Mouse (Mus musculus) erythroblast, embryonic 14.5 days (primary cell): Measurements from ENCODE around the gene Olfr288.

Experiments used
- GATA1 ChIP-seq: IDR thresholded peaks from 2 replicates; pipeline ENCODE4 v1.6.1; 2012; ENCODE audit warnings: low read length, inconsistent platforms, mixed read lengths
- TAL1 ChIP-seq: IDR thresholded peaks from 3 replicates; pipeline ENCODE4 v1.6.1; 2012; ENCODE audit warnings: low read length, inconsistent platforms, mixed read lengths

DNA sequence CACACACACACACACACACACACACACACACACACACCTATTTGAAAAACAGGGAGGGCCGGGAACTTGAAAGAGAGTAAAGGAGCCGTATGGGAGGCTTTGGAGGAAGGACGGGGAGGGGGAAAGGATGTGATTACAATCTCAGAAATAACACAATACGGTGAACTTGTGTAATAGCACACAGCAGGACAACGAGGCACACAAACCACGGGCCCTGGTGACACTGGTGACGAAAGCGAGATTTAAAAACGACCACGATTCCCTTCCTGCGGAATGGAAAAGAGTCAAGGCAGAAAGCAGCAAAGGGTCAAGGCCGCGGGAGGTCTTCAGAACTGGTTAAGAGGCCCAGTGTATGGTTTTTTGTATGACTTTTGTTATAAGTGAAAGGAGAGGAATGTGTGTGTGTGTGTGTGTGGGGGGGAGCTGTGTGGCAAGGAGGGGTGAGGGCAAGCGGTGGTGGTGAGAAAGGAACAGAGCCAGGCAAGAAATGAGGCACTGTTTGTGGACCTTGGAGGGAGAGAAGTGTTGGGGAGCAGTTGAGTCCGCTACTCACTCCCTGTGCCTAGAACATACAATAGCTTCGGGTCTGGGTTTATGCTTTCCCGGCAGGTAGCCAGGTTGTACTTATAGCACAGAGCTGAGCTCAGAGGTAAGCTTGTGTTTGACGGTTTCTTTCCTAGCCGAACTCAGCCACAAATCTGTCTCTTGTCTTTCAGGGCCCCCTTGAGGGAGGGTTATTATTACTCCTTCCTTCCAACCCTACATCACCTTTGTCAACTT, 34.1 kb downstream of the Olfr288 start:
- TF ChIP-seq GATA1 (no peak), TAL1 (no peak)
